Mouse (Mus musculus) activated CD4-positive, CD25-positive, alpha-beta regulatory T cell, adult 4 months (primary cell): ENCODE measurements around the gene Cryga. TPM values are rescaled to one million over a fixed set of nuclear protein-coding genes. Genes with fewer than 3 reads are reported as not detected.

Source experiments
- ATAC-seq: one replicate; pipeline ENCODE4 v1.8.0; 2017
- polyA plus RNA-seq, 2 experiments: library from polyadenylated mRNA; unstranded; fragments of 100-300 nt; shearing (Covaris generic); gene quantifications; one replicate each; pipeline ENCODE4 v1.2.1; 2017

The Cryga gene
- polyA plus RNA-seq = not detected

GRCm38 (mm10) chr1:65103273-65103672 is at the start of gene Cryga:
Gene Cryga (minus strand): TSS chr1:65103373.
- no peak for ATAC-seq

- no peak for ATAC-seq
Observed at GRCm38 (mm10) chr1:65147971-65148370, 44.8 kb upstream of the Cryga start.

GRCm38 (mm10) chr1:65147326-65147725 is 44.2 kb upstream of the Cryga start:
- no peak for ATAC-seq

- no peak for ATAC-seq
Observed at GRCm38 (mm10) chr1:65146601-65147000, 43.4 kb upstream of the Cryga start.

GRCm38 (mm10) chr1:65144783-65145182 is 41.6 kb upstream of the Cryga start:
- ATAC-seq = no peak

GRCm38 (mm10) chr1:65137560-65137959 is 34.4 kb upstream of the Cryga start:
- ATAC-seq = no peak

DNA sequence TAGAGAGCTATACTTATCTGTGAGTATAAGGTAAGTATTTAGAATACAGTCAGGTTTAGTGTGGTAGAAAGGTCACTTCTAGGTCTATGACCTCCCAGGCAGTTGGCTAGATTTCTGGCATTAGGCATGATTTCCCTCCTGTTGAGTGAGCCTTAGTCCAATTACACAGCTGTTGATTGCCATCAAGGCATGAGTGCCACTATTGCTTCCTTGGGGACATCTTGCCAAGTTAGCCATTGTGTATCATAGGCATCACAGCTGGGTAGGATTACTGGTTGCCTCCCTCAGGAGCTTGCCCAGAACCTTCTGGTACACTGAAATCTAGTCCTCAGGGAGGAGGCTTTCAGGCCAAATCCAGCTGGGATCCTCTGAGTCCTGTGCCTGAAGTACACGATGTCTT is 29.7 kb upstream of the Cryga start:
- ATAC-seq = no peak

GRCm38 (mm10) chr1:65131671-65132070 is 28.5 kb upstream of the Cryga start:
- no peak for ATAC-seq

DNA sequence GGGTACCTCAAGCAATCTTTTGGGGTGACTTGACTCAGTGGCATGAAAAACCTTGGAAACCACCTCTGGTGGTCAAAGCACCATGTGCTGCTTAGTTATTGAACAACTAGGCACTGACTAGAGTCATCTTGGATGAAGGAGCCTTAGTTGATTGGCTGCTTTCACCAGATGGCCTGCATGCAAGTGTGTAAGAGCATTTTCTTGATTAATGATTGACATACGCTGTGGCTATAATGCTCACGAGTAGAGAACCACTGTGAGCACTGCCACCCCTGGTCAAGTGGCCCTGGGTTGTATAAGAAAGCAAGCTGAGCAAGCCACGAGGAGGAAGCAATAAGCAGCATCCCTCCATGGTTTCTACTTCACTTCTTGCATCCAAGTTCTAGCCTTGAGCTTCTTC is 27.1 kb upstream of the Cryga start:
- no peak for ATAC-seq

GRCm38 (mm10) chr1:65129634-65130180 is 26.5 kb upstream of the Cryga start:
- no peak for ATAC-seq

DNA sequence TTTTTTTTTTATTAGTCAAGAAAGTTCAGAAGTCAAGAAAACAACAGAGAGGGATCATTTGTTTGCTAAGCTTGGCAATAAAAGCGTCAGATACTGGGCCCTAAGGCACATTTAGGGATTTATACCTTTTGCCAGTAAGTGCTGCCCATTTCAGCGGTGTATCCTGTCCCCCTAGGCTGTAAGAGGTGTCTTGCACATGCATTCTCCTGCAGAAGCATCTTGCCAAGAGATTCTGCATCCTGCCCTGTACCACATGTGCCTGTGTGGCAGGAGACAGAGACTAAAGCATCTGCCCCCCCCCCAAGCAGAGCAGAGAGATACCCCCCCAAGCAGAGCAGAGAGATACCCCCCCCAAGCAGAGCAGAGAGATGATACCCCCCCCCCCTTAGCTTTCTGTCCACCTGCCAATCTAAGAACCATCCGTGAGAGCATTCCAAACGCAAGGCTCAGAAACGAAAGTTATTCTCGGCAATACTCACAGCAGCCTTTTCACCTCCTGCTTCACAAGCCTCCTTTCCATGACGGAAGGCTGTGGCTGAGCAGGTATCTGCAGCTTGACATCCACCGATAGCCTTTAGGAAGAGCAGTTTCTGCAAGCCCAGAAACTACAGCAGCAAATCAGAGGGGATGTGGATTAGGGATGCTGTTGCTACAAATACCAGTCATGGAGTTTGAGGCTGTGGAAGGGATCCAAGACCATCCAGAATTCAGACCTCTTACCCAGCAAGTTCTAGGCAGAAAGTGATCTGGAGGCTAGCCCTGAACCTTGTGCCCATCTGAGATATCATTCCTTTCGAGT is 19.6 kb upstream of the Cryga start, which contains the start of gene D630023F18Rik:
D630023F18Rik (minus strand) TSS at position 641 of the 799 bp plus-strand sequence.
- no peak for ATAC-seq

DNA sequence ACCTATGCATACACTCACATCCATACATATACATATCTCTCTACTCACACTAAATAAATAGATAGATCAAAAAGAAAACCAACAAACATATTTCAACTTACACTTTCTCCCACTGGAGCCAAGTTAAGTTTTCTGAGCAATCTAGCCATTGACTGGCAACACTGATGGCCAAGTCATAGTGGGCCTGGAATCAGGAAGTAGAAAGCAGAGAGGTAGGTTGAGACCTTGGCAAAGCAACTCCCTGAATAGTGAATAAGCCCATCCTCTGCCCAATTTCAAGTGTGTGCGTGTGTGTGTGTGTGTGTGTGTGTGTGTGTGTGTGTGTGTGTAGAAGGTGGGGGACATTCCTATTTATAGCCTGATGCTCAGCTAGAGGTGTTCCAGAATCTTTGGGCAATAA is 16.3 kb upstream of the Cryga start, which contains the start of gene Gm28845:
Gm28845 (minus strand) TSS at position 121 of the 400 bp plus-strand sequence.
- ATAC-seq = no peak

- ATAC-seq = no peak
Observed at GRCm38 (mm10) chr1:65118150-65118913, 15.2 kb upstream of the Cryga start.

DNA sequence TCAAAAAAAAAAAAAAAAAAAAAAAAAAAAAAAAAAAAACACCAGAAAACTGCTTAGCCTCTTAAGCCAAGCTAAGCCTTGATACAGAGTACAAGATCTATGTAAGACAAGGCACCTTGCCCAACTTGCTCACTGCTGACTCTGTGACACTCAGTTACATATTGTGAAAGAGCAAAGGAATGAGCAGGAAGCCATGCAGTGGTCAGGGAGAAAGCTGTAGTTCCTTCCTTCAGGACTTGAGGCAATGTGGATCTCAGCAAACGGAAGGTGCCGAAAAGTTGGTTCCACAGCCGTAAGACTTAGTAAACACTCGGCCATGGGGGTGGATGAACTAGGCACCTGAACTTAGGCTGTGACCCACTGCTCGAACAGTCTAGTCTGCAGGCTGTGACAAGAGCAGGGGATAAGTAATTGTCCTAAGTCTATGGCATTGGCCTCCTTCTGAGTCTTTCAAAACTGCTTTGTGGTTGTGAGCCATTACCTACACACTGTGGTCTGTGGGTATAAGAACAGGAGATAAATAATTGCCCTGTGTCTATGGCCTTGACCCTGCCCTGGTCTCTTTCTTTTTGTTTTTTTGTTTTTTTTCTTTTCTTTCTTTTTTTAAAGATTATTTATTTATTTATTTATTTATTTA is 10.5 kb upstream of the Cryga start:
- no peak for ATAC-seq

DNA sequence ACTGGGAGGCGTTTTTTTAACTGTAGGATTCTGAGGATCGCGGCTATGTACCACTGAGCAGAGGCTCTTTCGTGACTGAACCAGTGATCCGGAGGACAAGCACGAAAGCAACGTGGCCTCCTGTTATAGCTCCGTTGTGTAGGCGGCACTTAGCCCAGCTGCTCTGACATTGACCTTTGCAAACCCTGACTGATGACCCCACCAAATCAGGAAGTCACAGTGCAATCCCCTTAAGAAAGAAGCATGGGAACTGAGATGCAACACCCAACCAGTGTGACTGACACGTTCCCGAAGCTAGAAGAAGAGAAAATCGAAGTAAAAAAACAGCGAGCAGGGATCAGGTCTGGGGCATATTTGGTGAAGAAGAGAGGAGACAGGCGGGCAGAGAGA is 9.6 kb upstream of the Cryga start:
- ATAC-seq = no peak

GRCm38 (mm10) chr1:65112031-65112806 is 9.0 kb upstream of the Cryga start:
- ATAC-seq = no peak

GRCm38 (mm10) chr1:65109756-65110435 is 6.7 kb upstream of the Cryga start:
- ATAC-seq = no peak

DNA sequence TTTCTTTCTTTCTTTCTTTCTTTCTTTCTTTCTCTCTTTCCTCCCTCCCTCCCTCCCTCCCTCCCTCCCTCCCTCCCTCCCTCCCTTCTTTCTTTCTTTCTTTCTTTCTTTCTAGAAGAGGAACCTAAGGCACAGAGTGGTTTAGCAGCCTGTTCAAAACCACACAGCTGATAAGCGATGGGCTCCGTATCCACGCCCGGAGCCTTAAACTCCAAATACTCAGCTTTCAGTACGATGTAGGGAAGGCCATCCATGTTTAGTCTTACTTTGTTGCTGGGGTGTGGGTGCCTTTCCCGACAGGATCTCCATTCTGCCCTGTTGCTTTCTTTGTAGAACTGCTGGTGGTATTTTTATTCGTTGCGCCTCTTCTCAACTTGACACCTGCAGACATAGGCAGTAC is 6.0 kb upstream of the Cryga start:
- ATAC-seq = no peak

DNA sequence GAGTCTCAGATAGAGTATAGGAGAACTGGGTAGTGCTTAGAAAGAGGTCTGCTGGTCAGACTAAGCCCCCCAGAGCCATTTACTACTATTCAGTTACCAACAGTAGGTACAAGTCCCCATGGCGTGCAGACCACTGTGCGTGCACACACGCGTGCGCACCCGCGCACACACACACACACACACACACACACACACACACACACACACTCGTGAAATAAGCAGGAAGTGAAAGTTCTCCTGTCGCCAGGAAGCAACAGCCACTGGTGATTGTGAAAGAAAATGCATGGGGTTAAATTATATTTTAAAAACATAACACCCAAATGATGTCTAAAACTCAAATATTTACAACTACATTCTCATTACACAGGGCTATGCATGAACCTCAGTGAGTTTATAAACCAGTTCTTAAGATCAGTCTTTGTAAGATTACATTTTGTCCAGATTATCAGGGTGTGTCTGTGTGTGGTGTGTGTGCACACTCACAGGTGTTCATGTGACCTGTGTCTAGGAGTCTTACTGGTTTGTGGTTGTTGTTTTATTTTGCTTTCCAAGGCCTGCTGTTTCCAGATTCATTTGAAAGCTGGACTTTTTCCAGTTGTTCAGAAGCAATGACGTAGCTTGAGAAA is 4.6 kb upstream of the Cryga start:
- no peak for ATAC-seq

DNA sequence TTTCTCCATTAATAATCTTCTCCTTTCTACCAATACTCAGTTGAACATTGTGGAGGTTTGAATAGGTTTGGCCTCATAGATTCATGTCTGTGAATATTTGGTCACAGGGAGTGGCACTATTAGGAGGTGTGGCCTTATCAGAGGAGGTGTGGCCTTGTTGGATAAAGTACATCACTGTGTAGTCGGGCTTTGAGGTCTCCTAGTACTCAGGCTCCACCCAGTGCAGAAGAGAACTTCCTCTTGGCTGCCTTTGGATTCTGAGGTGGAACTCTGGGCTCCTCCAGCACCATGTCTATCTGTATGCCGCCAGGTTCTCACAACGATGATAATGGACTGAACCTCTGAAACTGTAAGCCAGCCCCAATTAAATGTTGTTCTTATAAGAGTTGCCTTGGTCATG is 6.2 kb downstream of the Cryga start:
- no peak for ATAC-seq

DNA sequence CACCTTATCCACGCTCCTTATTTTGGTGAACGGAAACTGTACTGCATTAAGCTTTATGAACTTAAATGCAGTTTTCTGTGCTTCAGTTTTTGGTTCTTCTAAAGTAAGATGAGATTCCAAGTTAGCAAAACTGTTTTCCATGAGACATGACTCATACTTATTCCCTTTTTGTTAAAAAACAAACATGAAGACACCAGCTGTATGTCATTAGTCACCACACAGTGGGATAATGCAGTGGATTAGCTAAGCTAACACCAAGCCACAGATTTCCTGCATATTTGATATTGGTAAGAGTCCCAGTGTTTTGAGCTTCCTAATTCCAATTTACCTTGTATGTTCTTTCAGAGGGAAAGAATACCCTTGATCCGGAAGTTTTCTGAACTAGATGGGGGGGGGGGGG is 11.6 kb downstream of the Cryga start:
- ATAC-seq = no peak
